Mouse (Mus musculus) small intestine, adult 2 months (tissue): ENCODE measurements around the gene Fam57b.

Source experiments
- CTCF ChIP-seq: fragments of 200-500 bp; IDR thresholded peaks from 2 replicates; pipeline ENCODE4 v1.5.1; 2012; ENCODE audit warnings: low read depth, mild to moderate bottlenecking, control low read depth, inconsistent platforms, low read length, moderate library complexity, mixed read lengths; ENCODE audit not compliant: insufficient replicate concordance, insufficient read length; ENCODE audit errors: extremely low read depth
- POLR2A ChIP-seq: fragments of 200-500 bp; IDR thresholded peaks from 2 replicates; pipeline ENCODE4 v1.6.1; 2012; ENCODE audit warnings: low read depth, mild to moderate bottlenecking, control low read depth, inconsistent platforms, low read length, moderate library complexity

DNA sequence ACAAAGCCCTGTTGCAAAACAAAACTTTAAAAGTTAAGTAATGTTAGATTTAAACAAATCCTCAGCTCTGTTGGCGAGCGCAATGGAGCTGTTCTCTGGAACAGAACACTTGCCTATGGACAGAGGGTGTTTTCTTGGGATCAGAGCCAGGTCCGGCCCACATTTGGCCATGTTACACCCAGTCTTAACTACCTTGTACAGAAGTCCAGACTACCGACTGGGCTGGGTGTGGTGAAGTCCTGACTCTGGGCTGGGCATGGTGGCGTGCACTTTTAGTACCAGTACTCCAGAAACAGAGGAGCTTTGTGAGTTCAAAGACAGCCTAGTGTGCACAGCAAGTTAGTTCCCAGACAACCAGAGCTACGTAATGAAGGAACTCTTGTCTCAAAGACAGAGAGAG, 9.5 kb downstream of the Fam57b start:
- TF ChIP-seq CTCF (no peak), POLR2A (no peak)
